Mouse (Mus musculus) embryonic fibroblast, embryonic 13.5 days (primary cell): ENCODE results near the gene Col25a1.

ENCODE experiments used
- CTCF ChIP-seq: IDR thresholded peaks from 2 replicates; pipeline ENCODE4 v1.5.1; 2011; ENCODE audit warnings: mild to moderate bottlenecking, control low read depth, low read length, moderate library complexity, borderline replicate concordance; ENCODE audit not compliant: insufficient read depth
- POLR2A ChIP-seq: IDR thresholded peaks from 2 replicates; pipeline ENCODE4 v1.6.1; 2011; ENCODE audit warnings: low read depth, mild to moderate bottlenecking, control low read depth, low read length, moderate library complexity

DNA sequence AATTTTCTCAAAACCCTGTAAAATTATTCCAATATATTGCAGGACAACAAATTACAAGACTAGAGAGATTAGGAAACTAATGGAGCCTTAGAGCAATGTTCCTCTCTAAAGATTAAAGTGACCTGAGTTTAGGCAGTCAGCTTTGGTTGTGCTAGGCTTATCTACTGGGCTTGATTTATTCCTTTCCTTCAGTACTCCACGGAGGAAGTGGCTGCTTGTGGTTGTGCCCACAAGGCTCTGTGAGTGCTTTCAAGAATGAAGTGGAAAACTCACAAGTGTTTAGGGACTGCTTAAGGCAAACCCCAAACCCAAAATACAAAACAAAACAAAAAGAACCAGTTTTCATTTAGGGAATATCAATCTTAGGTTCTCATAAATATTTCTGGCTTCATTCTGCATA is 106.6 kb downstream of the Col25a1 start:
- TF ChIP-seq CTCF (no peak), POLR2A (no peak)
